Mouse (Mus musculus) frontal cortex, adult 2 months (tissue): ENCODE measurements at regions not wholly inside any gene's neighbourhood (a gene's known extent, or its start where the extent isn't known, plus 50 kb on each side); places are given as distances from the start of the nearest gene placed in this dataset.

Experiments
- DNase-seq, 2 experiments: peaks; one replicate each; pipeline ENCODE4 v3.0.0; 2022; ENCODE audit warnings: low spot score in 1 of 2; ENCODE audit errors: extremely low spot score in 1 of 2

- DNase-seq, result no peak
Measured at GRCm38 (mm10) chr2:159763115-159763514, 570.8 kb downstream of the Gm826 start.
